Mouse (Mus musculus) intestine, postnatal 0 days (tissue): ENCODE results near the gene Trit1. TPM values are rescaled to one million over a fixed set of nuclear protein-coding genes. Genes with fewer than 3 reads are reported as not detected.
A peak's percentile ranks its signal among the peaks of the same experiment; 100 is the strongest.

Experiments used
- ATAC-seq: fragments of 200-750 bp; cut with Nextera tagmentation; 2 replicates; pipeline ENCODE4 v1.8.0; 2017; ENCODE audit warnings: mild to moderate bottlenecking, moderate TSS enrichment, moderate library complexity
- H3K27ac ChIP-seq: fragments of 300-500 bp; sonication (generic); 2 replicates; pipeline ENCODE4 v1.5.1; 2014; ENCODE audit warnings: mild to moderate bottlenecking, low read depth, low read length, moderate library complexity
- H3K27me3 ChIP-seq: fragments of 300-500 bp; sonication (generic); replicated peaks from 2 replicates; pipeline ENCODE4 v1.6.1; 2014; ENCODE audit warnings: low read length, mixed read lengths; ENCODE audit not compliant: control insufficient read depth, insufficient read depth
- H3K36me3 ChIP-seq: fragments of 300-500 bp; sonication (generic); 2 replicates; pipeline ENCODE4 v1.6.1; 2014; ENCODE audit warnings: mild to moderate bottlenecking, moderate library complexity; ENCODE audit not compliant: control insufficient read depth, insufficient read depth
- H3K4me1 ChIP-seq: fragments of 300-500 bp; sonication (generic); replicated peaks from 2 replicates; pipeline ENCODE4 v1.6.1; 2014; ENCODE audit warnings: antibody characterized with exemption, low read length, mixed read lengths; ENCODE audit not compliant: control insufficient read depth, insufficient read depth
- H3K4me2 ChIP-seq: fragments of 300-500 bp; sonication (generic); replicated peaks from 2 replicates; pipeline ENCODE4 v1.6.1; 2014; ENCODE audit warnings: low read depth, mild to moderate bottlenecking, moderate library complexity
- H3K4me3 ChIP-seq: fragments of 300-500 bp; sonication (generic); 2 replicates; pipeline ENCODE4 v1.5.1; 2014; ENCODE audit warnings: low read depth, low read length
- H3K9ac ChIP-seq: fragments of 300-500 bp; sonication (generic); 2 replicates; pipeline ENCODE4 v1.6.1; 2014; ENCODE audit warnings: mild to moderate bottlenecking, low read depth, low read length
- H3K9me3 ChIP-seq: fragments of 300-500 bp; sonication (generic); 2 replicates; pipeline ENCODE4 v1.6.1; 2016; ENCODE audit warnings: mixed run types; ENCODE audit not compliant: control insufficient read depth
- CTCF ChIP-seq: sonication (generic); IDR thresholded peaks from 2 replicates; pipeline ENCODE4 v1.5.1; 2016; ENCODE audit warnings: low read depth, mild to moderate bottlenecking, control low read depth, antibody characterized with exemption, moderate library complexity
- WGBS: fragments of 180-500 bp; shearing (Covaris S2); extraction: QIAGEN DNeasy Blood & Tissue Kit; methylation state at CpG from one replicate; pipeline ENCODE4 v1.1.7; 2014; 5-methylcytosine and 5-hydroxymethylcytosine counted together
- polyA plus RNA-seq: library from polyadenylated mRNA; unstranded; fragments of >200 nt; fragmentation: Nextera tagmentation; extraction: Ambion mirVana; gene quantifications from 2 replicates; pipeline ENCODE4 v1.2.1, GENCODE M21; 2015

Trit1 gene
- polyA plus RNA-seq, 1 experiment from 2014 or later, result 5.6 TPM

DNA sequence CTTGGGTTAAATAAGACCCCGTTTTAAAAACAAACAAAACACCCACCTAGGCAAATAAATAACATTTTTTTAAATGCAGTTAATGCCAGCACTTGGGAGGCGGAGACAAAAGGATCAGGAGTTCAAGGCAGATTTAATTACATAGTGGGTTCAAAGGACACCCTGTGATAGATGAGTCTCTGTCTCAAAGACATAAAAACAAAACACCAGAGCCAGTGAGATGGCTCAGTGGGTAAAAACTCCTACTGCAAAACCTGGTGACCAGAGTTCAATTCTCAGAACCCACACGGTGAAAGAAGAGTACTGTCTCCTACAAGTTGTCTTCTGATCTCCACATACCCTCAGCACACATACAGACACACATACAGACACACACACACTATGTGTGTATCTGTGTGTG is 24.1 kb upstream of the Trit1 start:
- Histone ChIP-seq H3K9me3 (no peaks in the 10 kb centered on the region), H3K4me3 (no peak overlapping the region), H3K36me3 (no peaks in the 10 kb centered on the region), H3K4me1 (no peaks in the 10 kb centered on the region), H3K27ac (no peak overlapping the region), H3K9ac (no peak overlapping the region), H3K4me2 (no peak overlapping the region), H3K27me3 (no peaks in the 10 kb centered on the region; the same call in 1 of the 2 replicates)
- ATAC-seq, result no peak
- 31% methylated on average over 3 of the region's 3 CpGs for WGBS
- TF ChIP-seq CTCF, result no peak

DNA sequence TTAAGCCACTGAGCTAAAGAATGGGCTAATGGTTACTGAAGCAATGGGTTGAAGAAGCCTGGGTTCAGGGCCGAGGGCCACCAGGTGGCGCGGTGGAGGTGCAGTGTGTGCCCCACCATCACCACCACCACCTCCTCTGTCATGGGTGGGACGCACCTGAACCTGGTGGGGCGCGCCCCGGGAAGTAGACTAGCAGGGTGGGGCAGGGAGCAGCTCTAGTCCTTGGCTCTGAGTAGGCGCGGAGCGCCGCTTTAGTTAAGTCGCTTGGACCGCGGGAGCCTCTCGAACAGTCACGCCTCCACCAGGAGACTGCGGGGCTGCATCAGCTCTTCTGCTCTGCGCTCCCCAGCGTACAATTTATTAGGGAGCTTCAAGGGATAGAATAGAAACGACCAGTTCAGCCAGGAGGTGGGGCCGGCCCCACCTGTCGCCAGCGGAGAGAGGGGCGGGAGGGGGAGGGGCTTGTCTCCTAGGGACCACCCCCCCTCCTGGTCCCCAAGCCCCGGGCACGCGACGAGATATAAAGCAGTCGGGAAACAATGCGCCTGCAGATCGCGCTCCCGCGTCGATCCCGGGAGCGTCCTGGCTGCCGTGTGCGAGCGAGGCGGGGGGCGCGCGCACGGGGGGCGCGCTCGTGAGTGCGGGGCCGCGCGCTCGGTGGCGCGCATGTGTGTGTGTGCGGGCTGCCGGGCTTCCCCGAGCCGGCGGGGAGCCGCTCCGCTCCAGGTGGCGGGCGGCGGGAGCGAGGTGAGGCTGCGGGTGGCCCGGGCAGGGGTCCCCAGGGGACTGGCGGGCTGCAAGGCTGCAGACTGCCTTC is 20.8 kb upstream of the Trit1 start, which contains the start of gene Mycl:
TSS of gene Mycl (plus strand) at position 249 of the 817 bp plus-strand sequence.
- peak within 1 kb of the TSS; percentile 66 for H3K4me3 ChIP-seq

DNA sequence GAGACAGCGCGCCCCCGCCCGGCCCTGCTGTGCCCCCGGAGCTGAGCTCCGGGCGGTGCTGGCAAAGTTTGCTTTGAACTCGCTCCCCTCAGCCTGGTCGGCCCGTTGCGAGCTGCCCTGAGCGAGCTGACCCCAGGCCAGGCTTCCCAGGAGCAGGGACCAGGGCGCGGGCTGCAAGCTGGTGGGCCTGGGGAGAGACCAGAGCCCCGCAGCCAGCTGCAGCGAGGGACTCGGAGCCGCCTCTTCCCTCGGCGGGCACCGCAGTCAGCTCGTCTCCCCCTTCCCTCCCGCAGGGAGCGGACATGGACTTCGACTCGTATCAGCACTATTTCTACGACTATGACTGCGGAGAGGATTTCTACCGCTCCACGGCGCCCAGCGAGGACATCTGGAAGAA is 20.2 kb upstream of the Trit1 start:
- ATAC-seq, result peak; percentile 37
- H3K4me1 ChIP-seq, result no peaks in the 10 kb centered on the region

More for the DNA sequence above, 20.8 kb upstream of the Trit1 start, which contains the start of gene Mycl:
- peak; percentile 84 for ATAC-seq
- no peaks in the 10 kb centered on the region for H3K9me3 ChIP-seq
- peak within 1 kb of the TSS; percentile 64 for H3K9ac ChIP-seq
- peak within 1 kb of the TSS; percentile 46; the same call in 1 of the 2 replicates for H3K27ac ChIP-seq
- no peaks in the 10 kb centered on the region for H3K36me3 ChIP-seq
- under 1% methylated on average over 67 of the region's 69 CpGs for WGBS
- peak within 1 kb of the TSS; percentile 100 for H3K4me2 ChIP-seq
- H3K4me1 ChIP-seq, result no peaks in the 10 kb centered on the region
- peak; percentile 93 for TF ChIP-seq CTCF
- no peaks in the 10 kb centered on the region; the same call in 1 of the 2 replicates for H3K27me3 ChIP-seq

DNA sequence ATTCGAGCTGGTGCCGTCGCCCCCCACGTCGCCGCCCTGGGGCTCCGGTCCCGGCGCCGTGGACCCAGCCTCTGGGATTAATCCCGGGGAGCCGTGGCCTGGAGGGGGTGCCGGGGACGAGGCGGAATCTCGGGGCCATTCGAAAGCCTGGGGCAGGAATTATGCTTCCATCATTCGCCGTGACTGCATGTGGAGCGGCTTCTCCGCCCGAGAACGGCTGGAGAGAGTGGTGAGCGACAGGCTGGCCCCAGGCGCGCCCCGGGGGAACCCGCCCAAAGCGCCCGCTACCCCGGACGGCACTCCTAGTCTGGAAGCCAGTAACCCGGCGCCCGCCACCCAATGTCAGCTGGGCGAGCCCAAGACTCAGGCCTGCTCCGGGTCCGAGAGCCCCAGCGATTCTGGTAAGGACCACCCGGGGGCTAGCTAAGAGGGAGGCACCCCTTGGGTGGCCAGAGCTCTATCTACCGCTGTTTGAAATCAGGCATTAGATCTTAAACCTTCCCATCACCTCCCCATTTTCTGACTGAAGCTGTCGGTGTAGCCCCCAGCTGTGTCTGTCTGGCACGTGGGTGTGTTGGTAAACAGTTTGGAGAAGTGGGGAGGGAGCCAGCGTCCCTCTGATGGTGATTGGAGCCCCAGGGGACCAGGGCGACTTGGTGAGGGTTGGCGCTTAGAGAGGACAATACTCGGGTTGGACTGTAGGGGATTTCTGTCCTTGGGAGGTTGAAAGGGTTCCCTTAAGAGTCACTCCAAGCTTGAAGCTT is 19.6 kb upstream of the Trit1 start:
- Histone ChIP-seq H3K27ac (no peak overlapping the region), H3K27me3 (no peaks in the 10 kb centered on the region; the same call in 1 of the 2 replicates), H3K9me3 (no peaks in the 10 kb centered on the region), H3K4me3 (peak overlapping the region; percentile 66), H3K36me3 (no peaks in the 10 kb centered on the region), H3K9ac (peak overlapping the region; percentile 64), H3K4me1 (no peaks in the 10 kb centered on the region), H3K4me2 (peak overlapping the region; percentile 100)
- peak; percentile 51 for TF ChIP-seq CTCF
- ATAC-seq, result peak; percentile 19; the same call in 1 of the 2 replicates
- 2% methylated on average over 47 of the region's 47 CpGs for WGBS

More for the DNA sequence above, 20.2 kb upstream of the Trit1 start:
- WGBS, result 1% methylated on average over 28 of the region's 32 CpGs
- H3K4me3 ChIP-seq, result peak overlapping the region; percentile 66
- no peaks in the 10 kb centered on the region; the same call in 1 of the 2 replicates for H3K27me3 ChIP-seq
- H3K27ac ChIP-seq, result peak overlapping the region; percentile 46; the same call in 1 of the 2 replicates
- no peaks in the 10 kb centered on the region for H3K36me3 ChIP-seq
- H3K9ac ChIP-seq, result peak overlapping the region; percentile 64
- no peaks in the 10 kb centered on the region for H3K9me3 ChIP-seq
- TF ChIP-seq CTCF, result no peak
- peak overlapping the region; percentile 100 for H3K4me2 ChIP-seq

DNA sequence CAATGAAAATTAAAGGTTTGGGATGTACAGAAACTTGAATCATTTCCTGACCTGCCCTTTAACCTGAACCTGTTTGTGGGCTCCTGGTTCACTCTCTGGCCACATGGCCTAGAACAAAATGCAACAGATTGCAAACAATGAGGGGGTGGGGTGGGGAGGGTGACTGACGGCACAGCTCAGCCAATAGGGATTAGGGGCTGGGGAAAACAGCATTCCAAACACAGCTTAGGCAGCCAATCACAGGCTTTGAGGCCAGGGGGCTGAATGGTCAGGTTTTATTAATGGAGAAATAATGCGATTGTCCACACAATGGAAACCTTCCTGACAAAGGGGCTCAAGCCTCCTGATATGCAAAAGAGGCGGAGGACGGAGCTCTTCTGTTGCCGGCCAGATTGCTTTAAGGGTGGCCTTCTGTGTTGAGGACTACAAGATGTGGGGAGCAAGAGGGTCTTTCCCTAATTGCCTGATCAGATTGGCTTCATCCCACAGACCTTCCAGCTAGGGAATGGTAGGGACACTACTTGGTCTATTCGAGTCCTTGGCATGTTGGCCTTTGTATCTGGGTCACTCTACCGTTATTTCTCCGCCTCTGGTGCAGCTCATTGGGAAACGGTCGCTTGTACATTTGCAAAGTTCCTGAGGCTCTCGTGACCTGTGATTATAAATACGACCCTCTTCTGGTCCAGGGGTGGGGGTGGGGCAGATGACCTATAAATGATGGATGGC is 17.7 kb upstream of the Trit1 start:
- no peaks in the 10 kb centered on the region; the same call in 1 of the 2 replicates for H3K27me3 ChIP-seq
- ATAC-seq, result no peak
- no peak overlapping the region for H3K4me3 ChIP-seq
- TF ChIP-seq CTCF, result no peak
- H3K36me3 ChIP-seq, result no peaks in the 10 kb centered on the region
- H3K4me1 ChIP-seq, result no peaks in the 10 kb centered on the region
- no peak overlapping the region for H3K4me2 ChIP-seq
- 40% methylated on average over 12 of the region's 12 CpGs for WGBS
- H3K9ac ChIP-seq, result no peak overlapping the region
- no peak overlapping the region for H3K27ac ChIP-seq
- no peaks in the 10 kb centered on the region for H3K9me3 ChIP-seq
